Mouse (Mus musculus): Measurements from ENCODE around the gene Zfp941. TPM values are rescaled to one million over a fixed set of nuclear protein-coding genes. Genes with fewer than 3 reads are reported as not detected.
"Not testable (repeated sequence)": the region's sequence is repeated elsewhere in the genome, so short reads cannot be mapped to it uniquely, and the experiment has no call there.

The Zfp941 gene
- polyA plus RNA-seq, 1 experiment from 2014 or later: 38.4 TPM

GRCm38 (mm10) chr7:140765391-140765790, 56.6 kb downstream of the Zfp941 start:
- not testable (repeated sequence) for H3K27ac ChIP-seq (ENCODE audit: low read length); H3K9me3 ChIP-seq (replicated peaks; ENCODE audit: control insufficient read depth, low read length, poor library complexity, severe bottlenecking); H3K27me3 ChIP-seq (ENCODE audit: control insufficient read depth, insufficient read depth, low read depth, low read length); H3K9ac ChIP-seq (ENCODE audit: low read depth, low read length); H3K4me1 ChIP-seq (ENCODE audit: control insufficient read depth, insufficient read depth, low read length); ATAC-seq; H3K4me3 ChIP-seq (ENCODE audit: low read depth, low read length); H3K4me2 ChIP-seq (ENCODE audit: low read length); H3K36me3 ChIP-seq (ENCODE audit: control insufficient read depth, insufficient read depth, low read length)
- 85% methylated on average over 1 of the region's 1 CpGs for WGBS

GRCm38 (mm10) chr7:140763447-140764020, 58.4 kb downstream of the Zfp941 start, which contains the start of gene Cyp2e1:
Gene Cyp2e1, plus strand, starts transcription at chr7:140763739.
- no peaks in the 10 kb centered on the region for H3K4me1 ChIP-seq (ENCODE audit: control insufficient read depth, insufficient read depth, low read length)
- no peak within 1 kb of the TSS for H3K27ac ChIP-seq (ENCODE audit: low read length)
- H3K9ac ChIP-seq (ENCODE audit: low read depth, low read length): no peak within 1 kb of the TSS
- no peak for ATAC-seq
- WGBS: 88% methylated on average over 7 of the region's 7 CpGs
- no peaks in the 10 kb centered on the region for H3K36me3 ChIP-seq (ENCODE audit: control insufficient read depth, insufficient read depth, low read length)
- H3K4me3 ChIP-seq (ENCODE audit: low read depth, low read length): no peak within 1 kb of the TSS
- no peak within 1 kb of the TSS for H3K4me2 ChIP-seq (ENCODE audit: low read length)
- no peaks in the 10 kb centered on the region for H3K9me3 ChIP-seq (replicated peaks; ENCODE audit: control insufficient read depth, low read length, poor library complexity, severe bottlenecking)
- H3K27me3 ChIP-seq (ENCODE audit: control insufficient read depth, insufficient read depth, low read depth, low read length): no peaks in the 10 kb centered on the region

- H3K27me3 ChIP-seq (ENCODE audit: control insufficient read depth, insufficient read depth, low read depth, low read length): no peaks in the 10 kb centered on the region
- H3K9me3 ChIP-seq (replicated peaks; ENCODE audit: control insufficient read depth, low read length, poor library complexity, severe bottlenecking): no peaks in the 10 kb centered on the region
- H3K4me3 ChIP-seq (ENCODE audit: low read depth, low read length): no peak overlapping the region
- no peak overlapping the region for H3K9ac ChIP-seq (ENCODE audit: low read depth, low read length)
- H3K4me1 ChIP-seq (ENCODE audit: control insufficient read depth, insufficient read depth, low read length): no peaks in the 10 kb centered on the region
- no peak overlapping the region for H3K27ac ChIP-seq (ENCODE audit: low read length)
- H3K4me2 ChIP-seq (ENCODE audit: low read length): no peak overlapping the region
- no peak for ATAC-seq
- H3K36me3 ChIP-seq (ENCODE audit: control insufficient read depth, insufficient read depth, low read length): no peaks in the 10 kb centered on the region
Measured at GRCm38 (mm10) chr7:140760647-140761046, 61.3 kb downstream of the Zfp941 start.

Other genes with a start within 250 kb of the Zfp941 start
- 0.03 TPM in 1 of 2 replicates, not detected in the other for gene Olfr46, start 220.9 kb downstream of the Zfp941 start, polyA plus RNA-seq (2015; fragmentation: Nextera tagmentation; extraction: Ambion mirVana)
- gene Olfr61, start 193.2 kb downstream of the Zfp941 start, polyA plus RNA-seq (2015; fragmentation: Nextera tagmentation; extraction: Ambion mirVana): not detected in 2 replicates
- not detected in 2 replicates for gene Olfr53, start 175.7 kb downstream of the Zfp941 start, polyA plus RNA-seq (2015; fragmentation: Nextera tagmentation; extraction: Ambion mirVana)
- 0.03 TPM in 1 of 2 replicates, not detected in the other for gene Olfr539, start 162.2 kb downstream of the Zfp941 start, polyA plus RNA-seq (2015; fragmentation: Nextera tagmentation; extraction: Ambion mirVana)
- not detected in 2 replicates for gene Olfr45, start 140.2 kb downstream of the Zfp941 start, polyA plus RNA-seq (2015; fragmentation: Nextera tagmentation; extraction: Ambion mirVana)
- not detected in 2 replicates for gene Olfr541, start 124.9 kb downstream of the Zfp941 start, polyA plus RNA-seq (2015; fragmentation: Nextera tagmentation; extraction: Ambion mirVana)
- not detected in 2 replicates for gene Cyp2e1, start 58.4 kb downstream of the Zfp941 start, polyA plus RNA-seq (2015; fragmentation: Nextera tagmentation; extraction: Ambion mirVana)
- 0.34 and 0.36 TPM in 2 replicates for gene Syce1, start 34.3 kb downstream of the Zfp941 start, polyA plus RNA-seq (2015; fragmentation: Nextera tagmentation; extraction: Ambion mirVana)
- not detected in 2 replicates for gene Urah, start 12.8 kb upstream of the Zfp941 start, polyA plus RNA-seq (2015; fragmentation: Nextera tagmentation; extraction: Ambion mirVana)
- gene Scgb1c1, start 23.4 kb upstream of the Zfp941 start, polyA plus RNA-seq (2015; fragmentation: Nextera tagmentation; extraction: Ambion mirVana): not detected in 2 replicates
- gene Odf3, start 25.6 kb upstream of the Zfp941 start, polyA plus RNA-seq (2015; fragmentation: Nextera tagmentation; extraction: Ambion mirVana): not detected in 2 replicates
- gene Gm45785, start 34.2 kb upstream of the Zfp941 start, polyA plus RNA-seq (2015; fragmentation: Nextera tagmentation; extraction: Ambion mirVana): 0.39 TPM in 1 of 2 replicates, not detected in the other
- 107 TPM in 2 replicates for gene Ric8a, start 34.8 kb upstream of the Zfp941 start, polyA plus RNA-seq (2015; fragmentation: Nextera tagmentation; extraction: Ambion mirVana)
- gene Bet1l, start 35.4 kb upstream of the Zfp941 start, polyA plus RNA-seq (2015; fragmentation: Nextera tagmentation; extraction: Ambion mirVana): 33.3 and 40.0 TPM in 2 replicates
- 260 and 268 TPM in 2 replicates for gene Psmd13, start 59.8 kb upstream of the Zfp941 start, polyA plus RNA-seq (2015; fragmentation: Nextera tagmentation; extraction: Ambion mirVana)
- gene Sirt3, start 60.1 kb upstream of the Zfp941 start, polyA plus RNA-seq (2015; fragmentation: Nextera tagmentation; extraction: Ambion mirVana): 49.1 and 58.2 TPM in 2 replicates
- not detected in 2 replicates for gene Cox8b, start 78.3 kb upstream of the Zfp941 start, polyA plus RNA-seq (2015; fragmentation: Nextera tagmentation; extraction: Ambion mirVana)
- gene Nlrp6, start 98.7 kb upstream of the Zfp941 start, polyA plus RNA-seq (2015; fragmentation: Nextera tagmentation; extraction: Ambion mirVana): 0.58 and 0.81 TPM in 2 replicates
- 5.4 and 6.3 TPM in 2 replicates for gene Pgghg, start 119.2 kb upstream of the Zfp941 start, polyA plus RNA-seq (2015; fragmentation: Nextera tagmentation; extraction: Ambion mirVana)
- gene Ifitm5, start 128.1 kb upstream of the Zfp941 start, polyA plus RNA-seq (2015; fragmentation: Nextera tagmentation; extraction: Ambion mirVana): 0.29 and 1.3 TPM in 2 replicates
- gene Gm45717, start 133.8 kb upstream of the Zfp941 start, polyA plus RNA-seq (2015; fragmentation: Nextera tagmentation; extraction: Ambion mirVana): not detected in 2 replicates
- gene Ifitm2, start 133.8 kb upstream of the Zfp941 start, polyA plus RNA-seq (2015; fragmentation: Nextera tagmentation; extraction: Ambion mirVana): 118 and 129 TPM in 2 replicates
- gene Ifitm1, start 145.0 kb upstream of the Zfp941 start, polyA plus RNA-seq (2015; fragmentation: Nextera tagmentation; extraction: Ambion mirVana): 9.0 and 11.1 TPM in 2 replicates
- gene Ifitm3, start 188.6 kb upstream of the Zfp941 start, polyA plus RNA-seq (2015; fragmentation: Nextera tagmentation; extraction: Ambion mirVana): 28.2 and 37.3 TPM in 2 replicates
- gene Ifitm6, start 195.7 kb upstream of the Zfp941 start, polyA plus RNA-seq (2015; fragmentation: Nextera tagmentation; extraction: Ambion mirVana): 0.69 and 0.91 TPM in 2 replicates
- gene Gm17387, start 207.0 kb upstream of the Zfp941 start, polyA plus RNA-seq (2015; fragmentation: Nextera tagmentation; extraction: Ambion mirVana): not detected in 2 replicates
- gene B4galnt4, start 238.9 kb upstream of the Zfp941 start, polyA plus RNA-seq (2015; fragmentation: Nextera tagmentation; extraction: Ambion mirVana): 59.5 and 65.7 TPM in 2 replicates